Mouse (Mus musculus): Measurements from ENCODE around the gene Fcna.

Gene Fcna

DNA sequence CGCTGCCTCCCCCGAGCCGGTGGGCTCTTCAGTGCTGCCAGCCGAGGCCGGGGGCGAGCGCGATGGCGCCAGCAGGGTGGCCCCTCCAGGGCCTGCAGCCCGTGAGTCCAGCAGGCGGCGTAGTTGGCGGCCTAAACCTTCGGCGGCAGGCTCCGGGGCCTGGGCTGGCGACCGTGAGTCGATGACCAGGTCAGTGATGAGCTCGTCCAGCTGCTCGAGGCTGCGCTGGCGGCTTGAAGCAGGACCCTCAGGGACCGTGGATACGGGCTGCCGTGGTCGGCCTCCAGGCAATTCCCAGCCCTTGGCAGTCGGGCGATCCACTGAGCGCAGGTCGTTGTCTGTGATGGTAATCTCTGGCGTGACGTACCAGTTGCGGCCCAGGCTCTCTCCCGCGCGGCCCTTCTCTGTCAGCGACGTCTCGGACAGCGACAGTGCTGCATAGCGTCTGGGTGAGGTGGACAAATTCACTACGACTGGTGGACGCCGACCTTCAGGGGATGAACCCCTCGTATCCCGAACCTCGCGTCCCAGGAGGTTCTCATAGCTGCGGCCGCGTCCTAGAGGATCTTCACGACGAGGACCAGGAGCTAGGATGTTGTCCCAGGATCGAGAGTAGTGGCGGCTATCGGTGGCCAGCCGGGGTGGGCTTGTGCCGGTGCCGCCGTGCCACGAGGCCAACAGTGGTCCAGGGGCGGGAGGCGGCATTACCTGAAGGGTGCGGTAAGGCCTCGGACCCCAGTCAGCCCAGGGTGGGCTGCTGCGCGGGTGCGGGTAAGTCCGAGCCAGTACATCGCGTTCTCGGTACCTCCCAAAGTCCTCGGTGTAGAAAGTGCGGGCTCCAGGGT, 49.7 kb downstream of the Fcna start:
- DNase-seq, result peak; percentile 22

- peak; percentile 59 for DNase-seq
Measured at GRCm38 (mm10) chr2:25576965-25577891, 50.6 kb downstream of the Fcna start.

DNA sequence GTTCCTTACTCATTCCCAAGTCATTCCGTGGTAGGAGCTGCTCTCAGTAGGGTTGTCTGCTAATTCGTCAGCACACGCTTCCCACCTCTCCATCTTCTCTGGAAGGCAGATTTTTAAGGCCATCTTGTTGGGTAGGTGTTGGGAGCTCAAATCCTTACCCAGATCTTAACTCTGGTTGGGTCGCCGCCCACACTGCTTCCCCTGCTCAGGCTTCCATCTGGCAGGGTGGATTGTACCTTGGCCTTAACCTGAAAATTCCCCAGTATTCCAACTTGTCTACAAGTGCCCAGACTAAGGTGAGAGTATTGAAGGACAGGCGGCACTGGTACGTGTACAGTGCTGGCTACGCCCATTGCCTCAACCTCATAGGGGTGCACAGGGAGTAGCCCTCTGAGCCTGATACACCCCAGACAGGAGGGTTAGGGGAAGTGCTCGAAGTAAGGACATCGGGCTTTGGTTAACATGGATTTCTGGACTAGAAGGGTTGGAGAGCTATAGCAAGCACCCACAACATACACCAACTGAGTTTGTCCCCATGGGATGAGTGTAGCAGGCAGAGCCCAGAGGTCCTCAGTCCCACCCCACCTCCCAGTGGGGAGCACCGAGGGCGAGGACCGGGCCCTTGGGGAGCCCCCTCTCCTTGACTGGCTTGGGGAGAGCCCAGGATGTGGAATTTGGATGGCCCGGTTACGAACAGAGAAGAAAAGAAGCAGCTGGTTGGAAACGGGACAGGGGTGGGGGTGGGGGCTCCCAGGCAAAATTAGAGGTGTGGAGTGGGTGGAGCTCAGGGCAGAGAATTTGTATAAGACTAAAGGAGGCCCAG, 51.6 kb downstream of the Fcna start:
- DNase-seq, result peak; percentile 22

- peak; percentile 80 for DNase-seq
Measured at GRCm38 (mm10) chr2:25575432-25576027, 52.3 kb downstream of the Fcna start.

Data from thymus, postnatal 4 days (tissue).